In genomic region chr6:54485973-54486569, GRCm38 (mm10) we compare ENCODE assay signal across 8 mouse cellular contexts. TPM values are rescaled to one million over a fixed set of nuclear protein-coding genes. Genes with fewer than 3 reads are reported as not detected.
DNase-seq lines count a peak whose midpoint lies in the region; ATAC-seq lines count a peak whose summit lies in the region.

No protein-coding gene starts in this region.

- H3K27ac ChIP-seq in liver, embryonic 11.5 days (ENCODE audit: low read depth, low read length) = no peak overlapping the region
- no peak overlapping the region for H3K27ac ChIP-seq in forebrain, embryonic 12.5 days
- peak overlapping the region; percentile 3; the same call in 1 of the 2 replicates for H3K27ac ChIP-seq in limb, embryonic 10.5 days
- H3K27ac ChIP-seq in neural tube, embryonic 15.5 days (replicated peaks) = no peak overlapping the region

- no peak for DNase-seq in liver, embryonic 11.5 days (ENCODE audit: low spot score)
- no peak for DNase-seq in liver
- no peak for DNase-seq in limb, embryonic 10.5 days (ENCODE audit: low spot score)
- no peak for DNase-seq in thymus, postnatal 4 days
- no peak for DNase-seq in retina, embryonic 14.5 days (ENCODE audit: low spot score)

- H3K4me1 ChIP-seq in liver, embryonic 11.5 days (replicated peaks; ENCODE audit: control insufficient read depth, insufficient read depth, low read length) = no peaks in the 10 kb centered on the region
- H3K4me1 ChIP-seq in forebrain, embryonic 12.5 days = peaks cover 15% of the 10 kb centered on the region
- peaks cover 34% of the 10 kb centered on the region for H3K4me1 ChIP-seq in limb, embryonic 10.5 days
- peaks cover 11% of the 10 kb centered on the region; the same call in 1 of the 2 replicates for H3K4me1 ChIP-seq in neural tube, embryonic 15.5 days

- no peak for ATAC-seq in liver, embryonic 11.5 days (replicated peaks; ENCODE audit: low FRiP score)
- no peak for ATAC-seq in forebrain, embryonic 12.5 days (ENCODE audit: low FRiP score)
- ATAC-seq in neural tube, embryonic 15.5 days (ENCODE audit: low FRiP score) = no peak
- ATAC-seq in frontal cortex, adult (ENCODE audit: low TSS enrichment) = no peak

- peak overlapping the region; percentile 60 for H3K4me2 ChIP-seq in liver, embryonic 11.5 days
- peak overlapping the region; percentile 68 for H3K4me2 ChIP-seq in forebrain, embryonic 12.5 days
- peak overlapping the region; percentile 54 for H3K4me2 ChIP-seq in neural tube, embryonic 15.5 days

- no peaks in the 10 kb centered on the region for H3K9me3 ChIP-seq in liver, embryonic 11.5 days (ENCODE audit: control insufficient read depth, low read length)
- no peaks in the 10 kb centered on the region for H3K9me3 ChIP-seq in forebrain, embryonic 12.5 days
- no peaks in the 10 kb centered on the region for H3K9me3 ChIP-seq in limb, embryonic 10.5 days (replicated peaks)
- no peaks in the 10 kb centered on the region for H3K9me3 ChIP-seq in neural tube, embryonic 15.5 days (replicated peaks)

- H3K9ac ChIP-seq in liver, embryonic 11.5 days (ENCODE audit: low read depth, low read length) = no peak overlapping the region
- H3K9ac ChIP-seq in forebrain, embryonic 12.5 days = peak overlapping the region; percentile 50; the same call in 1 of the 2 replicates
- no peak overlapping the region for H3K9ac ChIP-seq in neural tube, embryonic 15.5 days (replicated peaks)

- no peak overlapping the region for H3K4me3 ChIP-seq in liver, embryonic 11.5 days (ENCODE audit: low read depth, low read length)
- peak overlapping the region; percentile 36; the same call in 1 of the 2 replicates for H3K4me3 ChIP-seq in forebrain, embryonic 12.5 days (replicated peaks)
- H3K4me3 ChIP-seq in limb, embryonic 10.5 days = peak overlapping the region; percentile 56
- H3K4me3 ChIP-seq in neural tube, embryonic 15.5 days (replicated peaks) = peak overlapping the region; percentile 26; the same call in 1 of the 2 replicates

- H3K36me3 ChIP-seq in liver, embryonic 11.5 days (ENCODE audit: control insufficient read depth, insufficient read depth, low read length) = no peaks in the 10 kb centered on the region
- no peaks in the 10 kb centered on the region for H3K36me3 ChIP-seq in forebrain, embryonic 12.5 days (replicated peaks)
- no peaks in the 10 kb centered on the region for H3K36me3 ChIP-seq in limb, embryonic 10.5 days
- H3K36me3 ChIP-seq in neural tube, embryonic 15.5 days = no peaks in the 10 kb centered on the region

- WGBS in liver, embryonic 11.5 days = 26% methylated on average over 6 of the region's 6 CpGs
- 40% methylated on average over 6 of the region's 6 CpGs for WGBS in forebrain, embryonic 12.5 days
- WGBS in limb, embryonic 10.5 days = 20% methylated on average over 6 of the region's 6 CpGs
- WGBS in neural tube, embryonic 15.5 days = 37% methylated on average over 6 of the region's 6 CpGs

- H3K27me3 ChIP-seq in liver, embryonic 11.5 days (replicated peaks; ENCODE audit: control insufficient read depth, insufficient read depth, low read length) = peaks cover 23% of the 10 kb centered on the region
- 0 out of 2 replicates have a peak, but pooled peaks cover 10% of the 10 kb centered on the region for H3K27me3 ChIP-seq in forebrain, embryonic 12.5 days
- H3K27me3 ChIP-seq in limb, embryonic 10.5 days (ENCODE audit: low read depth, poor library complexity, severe bottlenecking) = peaks cover 45% of the 10 kb centered on the region
- H3K27me3 ChIP-seq in neural tube, embryonic 15.5 days (replicated peaks) = no peaks in the 10 kb centered on the region

RNA-seq across cellular contexts. Expression of gene Wipf3, which starts 56.7 kb away (rescaled TPM):
- 0.26 and 0.47 TPM in 2 replicates for polyA plus RNA-seq in liver, embryonic 11.5 days (2014; fragmentation: Nextera tagmentation; extraction: Ambion mirVana)
- 1.6 and 1.7 TPM in 2 replicates for polyA plus RNA-seq in forebrain, embryonic 12.5 days (2016; fragmentation: Nextera tagmentation; extraction: Ambion mirVana)
- polyA plus RNA-seq in limb, embryonic 10.5 days (2016; fragmentation: Nextera tagmentation; extraction: Ambion mirVana) = 0.68 and 1.0 TPM in 2 replicates
- 1.8 and 2.6 TPM in 2 replicates for polyA plus RNA-seq in neural tube, embryonic 15.5 days (2015; fragmentation: Nextera tagmentation; extraction: Ambion mirVana)
